Mouse (Mus musculus) lung, embryonic 14.5 days (tissue): ENCODE results near the gene Gdf5. TPM values are rescaled to one million over a fixed set of nuclear protein-coding genes. Genes with fewer than 3 reads are reported as not detected.

Experiments used
- ATAC-seq: fragments of 200-750 bp; cut with Nextera tagmentation; 2 replicates; pipeline ENCODE4 v1.8.0; 2017; ENCODE audit warnings: mild to moderate bottlenecking, moderate TSS enrichment, moderate library complexity; ENCODE audit not compliant: insufficient read depth
- DNase-seq: peaks from one replicate; pipeline ENCODE4 v3.0.0-alpha.2; 2015
- H3K27ac ChIP-seq: fragments of 300-500 bp; sonication (generic); 2 replicates; pipeline ENCODE4 v1.5.1; 2014; ENCODE audit warnings: low read depth, mild to moderate bottlenecking, moderate library complexity
- H3K27me3 ChIP-seq: fragments of 300-500 bp; sonication (generic); 2 replicates; pipeline ENCODE4 v1.6.1; 2014; ENCODE audit warnings: low read length, control low read depth; ENCODE audit not compliant: insufficient read depth
- H3K36me3 ChIP-seq: fragments of 300-500 bp; sonication (generic); 2 replicates; pipeline ENCODE4 v1.6.1; 2014; ENCODE audit warnings: control low read depth; ENCODE audit not compliant: insufficient read depth
- H3K4me1 ChIP-seq: fragments of 300-500 bp; sonication (generic); 2 replicates; pipeline ENCODE4 v1.6.1; 2014; ENCODE audit warnings: antibody characterized with exemption, control low read depth; ENCODE audit not compliant: insufficient read depth
- H3K4me2 ChIP-seq: fragments of 300-500 bp; sonication (generic); 2 replicates; pipeline ENCODE4 v1.6.1; 2014; ENCODE audit warnings: mild to moderate bottlenecking
- H3K4me3 ChIP-seq: fragments of 300-500 bp; sonication (generic); 2 replicates; pipeline ENCODE4 v1.5.1; 2014; ENCODE audit warnings: low read depth, low read length
- H3K9ac ChIP-seq: fragments of 300-500 bp; sonication (generic); 2 replicates; pipeline ENCODE4 v1.6.1; 2014
- H3K9me3 ChIP-seq: fragments of 300-500 bp; sonication (generic); 2 replicates; pipeline ENCODE4 v1.6.1; 2016; ENCODE audit warnings: low read depth, low read length, control low read depth
- CTCF ChIP-seq: IDR thresholded peaks from 2 replicates; pipeline ENCODE4 v1.5.1; 2016; ENCODE audit warnings: antibody characterized with exemption, low read depth
- WGBS: fragments of 180-500 bp; shearing (Covaris S2); extraction: QIAGEN DNeasy Blood & Tissue Kit; methylation state at CpG from one replicate; pipeline ENCODE4 v1.1.7; 2014; 5-methylcytosine and 5-hydroxymethylcytosine counted together
- polyA plus RNA-seq: library from polyadenylated mRNA; unstranded; fragments of >200 nt; fragmentation: Nextera tagmentation; extraction: Ambion mirVana; gene quantifications from 2 replicates; pipeline ENCODE4 v1.2.1, GENCODE M21; 2014

Gene Gdf5
- polyA plus RNA-seq, 1 experiment from 2014 or later = 0.41 TPM

GRCm38 (mm10) chr2:155949362-155949761, 4.2 kb upstream of the Gdf5 start:
- H3K4me2 ChIP-seq = no peak overlapping the region
- H3K36me3 ChIP-seq = no peaks in the 10 kb centered on the region
- peaks cover 2% of the 10 kb centered on the region; the same call in 1 of the 2 replicates for H3K27me3 ChIP-seq
- H3K9ac ChIP-seq = no peak overlapping the region
- TF ChIP-seq CTCF = no peak
- 22% methylated on average over 6 of the region's 6 CpGs for WGBS
- H3K4me1 ChIP-seq = no peaks in the 10 kb centered on the region
- H3K27ac ChIP-seq = no peak overlapping the region
- DNase-seq (no peak), ATAC-seq (no peak)
- no peaks in the 10 kb centered on the region for H3K9me3 ChIP-seq
- no peak overlapping the region for H3K4me3 ChIP-seq

GRCm38 (mm10) chr2:155947390-155948002, 2.3 kb upstream of the Gdf5 start:
- no peak overlapping the region for H3K4me2 ChIP-seq
- H3K4me1 ChIP-seq = no peaks in the 10 kb centered on the region
- no peak overlapping the region for H3K9ac ChIP-seq
- no peak for TF ChIP-seq CTCF
- DNase-seq (peak; percentile 74), ATAC-seq (no peak)
- H3K36me3 ChIP-seq = no peaks in the 10 kb centered on the region
- WGBS = 33% methylated on average over 5 of the region's 5 CpGs
- no peak overlapping the region for H3K4me3 ChIP-seq
- H3K27ac ChIP-seq = no peak overlapping the region
- H3K9me3 ChIP-seq = no peaks in the 10 kb centered on the region
- peaks cover 4% of the 10 kb centered on the region; the same call in 1 of the 2 replicates for H3K27me3 ChIP-seq

DNA sequence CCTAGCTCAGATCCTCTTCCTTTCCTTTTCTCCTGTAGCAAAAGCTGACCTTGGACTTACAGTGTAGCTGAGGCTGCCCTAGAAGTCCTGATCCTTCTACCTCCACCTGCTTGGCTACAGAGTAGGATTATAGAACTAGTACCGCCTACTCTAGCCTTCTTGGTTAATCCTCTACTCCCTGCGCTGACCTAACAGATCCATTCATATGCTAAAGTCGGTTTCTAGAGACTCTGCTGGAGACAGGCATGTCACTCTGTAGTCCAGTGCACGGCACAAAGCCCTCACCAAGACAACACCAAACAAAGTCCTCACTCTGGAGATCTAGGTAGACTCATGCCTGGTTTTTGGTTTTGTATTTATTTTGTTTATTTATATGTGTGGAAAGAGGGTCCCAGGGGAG, 1.3 kb upstream of the Gdf5 start:
- Histone ChIP-seq H3K27me3 (peaks cover 4% of the 10 kb centered on the region; the same call in 1 of the 2 replicates), H3K9me3 (no peaks in the 10 kb centered on the region), H3K4me1 (no peaks in the 10 kb centered on the region), H3K4me2 (no peak overlapping the region), H3K4me3 (no peak overlapping the region), H3K36me3 (no peaks in the 10 kb centered on the region), H3K27ac (no peak overlapping the region), H3K9ac (no peak overlapping the region)
- DNase-seq = no peak
- no peak for TF ChIP-seq CTCF
- 28% methylated on average over 4 of the region's 4 CpGs for WGBS
- ATAC-seq = no peak

- Histone ChIP-seq H3K36me3 (no peaks in the 10 kb centered on the region), H3K4me2 (no peak overlapping the region), H3K4me3 (no peak overlapping the region), H3K9ac (no peak overlapping the region), H3K9me3 (no peaks in the 10 kb centered on the region), H3K4me1 (no peaks in the 10 kb centered on the region), H3K27me3 (peaks cover 4% of the 10 kb centered on the region; the same call in 1 of the 2 replicates), H3K27ac (no peak overlapping the region)
- peak; percentile 30; the same call in 1 of the 2 replicates for ATAC-seq
- 4% methylated on average over 7 of the region's 7 CpGs for WGBS
- peak; percentile 83 for TF ChIP-seq CTCF
- DNase-seq = peak; percentile 88
These were observed 902 bp upstream of the Gdf5 start for GRCm38 (mm10) chr2:155946069-155946468.

DNA sequence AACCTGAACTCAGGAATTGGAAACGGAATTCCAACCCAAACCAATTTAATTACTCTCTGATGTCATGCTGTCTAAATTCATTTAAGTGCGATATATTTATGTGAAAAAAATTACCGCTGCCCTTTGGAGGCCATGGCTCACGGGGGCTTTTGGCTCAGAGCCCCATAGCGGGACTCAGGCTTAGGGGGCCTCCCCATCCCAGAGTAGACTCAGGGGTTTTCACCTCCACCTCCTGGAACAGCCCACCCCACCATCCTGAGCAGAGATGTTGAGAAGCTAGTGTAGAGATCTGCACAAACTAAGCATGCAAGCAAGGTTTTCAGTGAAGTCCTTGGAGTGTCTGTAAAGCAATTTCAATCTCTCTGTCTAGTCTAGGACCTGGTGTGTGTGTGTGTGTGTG, 413 bp upstream of the Gdf5 start:
- Histone ChIP-seq H3K36me3 (no peaks in the 10 kb centered on the region), H3K4me3 (no peak overlapping the region), H3K9ac (no peak overlapping the region), H3K9me3 (no peaks in the 10 kb centered on the region), H3K27ac (no peak overlapping the region), H3K4me2 (no peak overlapping the region), H3K27me3 (peaks cover 4% of the 10 kb centered on the region; the same call in 1 of the 2 replicates), H3K4me1 (no peaks in the 10 kb centered on the region)
- WGBS = 42% methylated on average over 5 of the region's 5 CpGs
- DNase-seq (no peak), ATAC-seq (no peak)
- TF ChIP-seq CTCF = no peak

DNA sequence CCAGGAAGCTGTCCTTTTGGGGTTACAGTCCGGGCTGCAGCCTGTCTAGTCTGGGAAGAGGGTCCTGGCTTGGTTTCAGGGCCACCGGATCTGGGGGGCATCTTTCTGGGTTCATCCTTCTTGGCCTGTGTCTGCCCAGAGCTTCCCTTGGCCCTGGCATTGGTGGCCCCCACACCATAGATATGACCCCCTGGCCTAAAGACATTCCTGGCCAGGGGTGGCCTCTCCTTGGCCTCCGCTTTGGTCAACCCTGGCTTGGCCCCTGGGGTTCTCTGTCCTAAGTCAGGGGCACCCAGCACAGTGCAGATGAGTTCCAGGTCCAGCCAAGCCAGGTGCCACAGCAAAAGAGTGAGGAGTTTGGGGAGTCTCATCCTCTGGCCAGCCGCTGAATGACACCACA, 482 bp downstream of the Gdf5 start:
- Histone ChIP-seq H3K27me3 (peaks cover 4% of the 10 kb centered on the region; the same call in 1 of the 2 replicates), H3K9me3 (no peaks in the 10 kb centered on the region), H3K4me1 (no peaks in the 10 kb centered on the region), H3K4me2 (peak overlapping the region; percentile 31; the same call in 1 of the 2 replicates), H3K27ac (no peak overlapping the region), H3K36me3 (no peaks in the 10 kb centered on the region), H3K9ac (0 out of 2 replicates have a peak overlapping the region, but pooled peaks have one; percentile 9), H3K4me3 (no peak overlapping the region)
- no peak for TF ChIP-seq CTCF
- ATAC-seq (no peak), DNase-seq (no peak)
- 78% methylated on average over 4 of the region's 4 CpGs for WGBS

- no peak for TF ChIP-seq CTCF
- no peaks in the 10 kb centered on the region for H3K9me3 ChIP-seq
- no peak overlapping the region for H3K9ac ChIP-seq
- WGBS = 5% methylated on average over 8 of the region's 8 CpGs
- no peak overlapping the region for H3K27ac ChIP-seq
- H3K4me2 ChIP-seq = peak overlapping the region; percentile 19; the same call in 1 of the 2 replicates
- peak; percentile 19 for DNase-seq
- no peaks in the 10 kb centered on the region for H3K4me1 ChIP-seq
- H3K4me3 ChIP-seq = no peak overlapping the region
- peaks cover 4% of the 10 kb centered on the region; the same call in 1 of the 2 replicates for H3K27me3 ChIP-seq
- ATAC-seq = no peak
- H3K36me3 ChIP-seq = no peaks in the 10 kb centered on the region
These were observed 1.7 kb downstream of the Gdf5 start for GRCm38 (mm10) chr2:155943463-155943862.
